Mouse (Mus musculus): ENCODE results near the gene Suz12. TPM values are rescaled to one million over a fixed set of nuclear protein-coding genes. Genes with fewer than 3 reads are reported as not detected.
"Not testable (repeated sequence)": the region's sequence is repeated elsewhere in the genome, so short reads cannot be mapped to it uniquely, and the experiment has no call there.

Gene Suz12
- polyA plus RNA-seq, 1 experiment from 2014 or later: 10.5 TPM

DNA sequence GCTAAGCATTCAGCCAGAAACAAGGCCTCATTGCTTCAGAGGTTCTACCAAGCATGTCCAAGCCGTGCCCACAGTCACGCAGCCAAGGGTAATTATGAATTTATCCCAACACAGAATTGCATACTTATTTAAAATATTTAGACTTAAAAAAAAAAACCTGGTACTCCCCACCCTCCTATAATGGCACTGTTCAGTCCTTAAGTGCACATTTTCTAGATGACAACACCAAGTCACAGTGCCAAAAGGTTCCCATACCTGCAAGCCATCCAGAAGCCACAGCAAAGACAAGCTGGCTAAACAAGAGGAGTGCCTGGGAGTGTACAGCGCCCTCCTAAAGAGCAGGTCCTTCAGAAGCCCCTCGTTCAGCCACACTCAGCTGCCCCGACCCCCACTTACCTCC, 60.3 kb downstream of the Suz12 start:
- peaks cover 16% of the 10 kb centered on the region for H3K36me3 ChIP-seq
- H3K9ac ChIP-seq: no peak overlapping the region
- 92% methylated on average over 5 of the region's 5 CpGs for WGBS
- no peak for ATAC-seq (ENCODE audit: low FRiP score, low read depth)
- no peak overlapping the region for H3K27ac ChIP-seq (replicated peaks)
- no peaks in the 10 kb centered on the region for H3K9me3 ChIP-seq
- H3K27me3 ChIP-seq: no peaks in the 10 kb centered on the region
- no peaks in the 10 kb centered on the region for H3K4me1 ChIP-seq (replicated peaks)
- H3K4me3 ChIP-seq: no peak overlapping the region
- H3K4me2 ChIP-seq: no peak overlapping the region

DNA sequence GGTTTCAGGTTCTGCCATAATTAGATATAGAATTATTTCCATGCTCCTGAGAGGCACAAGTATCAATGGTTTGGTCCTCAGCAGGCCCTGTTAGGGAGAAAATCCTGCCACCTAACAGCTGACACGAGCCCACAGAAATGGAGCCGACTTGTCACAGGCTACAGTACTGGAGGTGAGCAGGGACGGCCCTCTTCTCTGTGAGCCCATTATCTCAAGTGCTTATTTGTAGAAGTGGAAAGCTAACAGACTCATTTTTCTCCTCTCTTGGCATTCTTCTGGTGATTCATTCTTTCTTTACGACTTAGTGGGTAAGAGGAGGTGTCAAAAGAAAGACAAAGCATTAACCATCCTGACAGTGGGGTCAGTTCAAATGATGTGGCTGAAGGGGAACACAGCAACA, 61.8 kb downstream of the Suz12 start:
- no peak overlapping the region for H3K4me2 ChIP-seq
- peaks cover 17% of the 10 kb centered on the region for H3K36me3 ChIP-seq
- H3K4me3 ChIP-seq: no peak overlapping the region
- H3K9me3 ChIP-seq: no peaks in the 10 kb centered on the region
- no peak overlapping the region for H3K27ac ChIP-seq (replicated peaks)
- H3K27me3 ChIP-seq: no peaks in the 10 kb centered on the region
- H3K4me1 ChIP-seq (replicated peaks): no peaks in the 10 kb centered on the region
- ATAC-seq (ENCODE audit: low FRiP score, low read depth): no peak
- no peak overlapping the region for H3K9ac ChIP-seq
- WGBS: 78% methylated on average over 4 of the region's 4 CpGs

DNA sequence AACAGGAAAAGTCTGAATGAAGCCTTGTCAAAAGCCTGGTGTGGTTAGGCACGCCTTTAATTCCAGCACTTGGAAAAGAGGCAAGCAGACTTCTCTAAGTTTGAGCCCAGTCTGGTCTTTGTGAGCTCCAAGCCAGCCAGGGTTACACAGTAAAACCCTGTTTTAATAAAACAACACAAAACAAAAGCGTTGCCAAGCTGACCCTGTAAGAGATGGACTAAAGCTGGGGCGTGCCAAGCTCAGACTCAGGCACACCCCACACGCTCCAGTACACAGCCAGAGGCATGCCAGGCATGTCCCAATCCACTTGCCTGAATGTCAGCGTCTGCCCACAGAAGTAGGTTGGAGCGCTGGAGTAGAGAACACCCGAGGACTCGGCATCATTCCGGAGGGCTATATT, 63.2 kb downstream of the Suz12 start:
- Histone ChIP-seq H3K27ac (replicated peaks) (no peak overlapping the region), H3K9me3 (no peaks in the 10 kb centered on the region), H3K36me3 (peaks cover 18% of the 10 kb centered on the region), H3K4me2 (no peak overlapping the region), H3K4me3 (no peak overlapping the region), H3K9ac (no peak overlapping the region), H3K27me3 (no peaks in the 10 kb centered on the region), H3K4me1 (replicated peaks) (no peaks in the 10 kb centered on the region)
- WGBS: 90% methylated on average over 9 of the region's 9 CpGs
- no peak for ATAC-seq (ENCODE audit: low FRiP score, low read depth)

DNA sequence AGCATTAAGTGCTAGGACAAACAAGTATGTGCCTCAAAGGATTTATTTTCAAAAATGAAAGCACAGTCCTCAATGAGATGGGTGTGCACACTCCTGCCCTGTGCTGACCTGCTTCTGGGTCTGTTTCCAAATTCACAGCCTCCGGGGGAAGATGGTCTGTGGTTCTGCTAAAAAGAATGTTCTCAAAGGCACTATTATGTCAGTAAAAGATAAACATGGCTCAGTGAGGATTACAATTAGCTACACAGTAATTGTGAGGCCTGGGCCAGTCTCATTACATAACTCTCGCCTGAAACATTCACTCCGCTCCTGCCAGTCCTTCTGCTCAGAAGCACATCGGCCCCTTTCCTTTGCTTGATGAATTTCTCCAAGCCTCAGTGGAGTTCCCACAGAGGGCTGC, 69.3 kb downstream of the Suz12 start:
- no peak for ATAC-seq (ENCODE audit: low FRiP score, low read depth)
- Histone ChIP-seq H3K4me1 (replicated peaks) (no peaks in the 10 kb centered on the region), H3K4me3 (no peak overlapping the region), H3K36me3 (peaks cover 19% of the 10 kb centered on the region), H3K4me2 (no peak overlapping the region), H3K9me3 (no peaks in the 10 kb centered on the region), H3K9ac (no peak overlapping the region), H3K27ac (replicated peaks) (no peak overlapping the region), H3K27me3 (no peaks in the 10 kb centered on the region)
- WGBS: 57% methylated on average over 4 of the region's 4 CpGs

DNA sequence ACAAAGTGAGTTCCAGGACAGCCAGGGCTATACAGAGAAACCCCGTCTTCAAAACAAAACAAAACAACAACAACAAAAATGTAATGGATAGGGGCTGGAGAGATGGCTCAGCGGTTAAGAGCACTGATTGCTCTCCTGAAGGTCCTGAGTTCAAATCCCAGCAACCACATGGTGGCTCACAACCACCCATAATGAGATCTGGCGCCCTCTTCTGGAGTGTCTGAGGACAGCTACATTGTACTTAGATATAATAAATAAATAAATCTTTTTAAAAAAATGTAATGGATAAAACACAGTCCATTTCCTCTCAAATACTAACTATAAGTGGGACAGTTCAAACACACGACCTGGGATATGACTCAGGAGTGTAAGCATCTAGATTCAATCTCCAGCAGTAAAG, 73.5 kb downstream of the Suz12 start:
- not testable (repeated sequence) for H3K9me3 ChIP-seq; H3K27me3 ChIP-seq; H3K4me1 ChIP-seq (replicated peaks); H3K36me3 ChIP-seq; H3K4me3 ChIP-seq; H3K4me2 ChIP-seq; H3K27ac ChIP-seq (replicated peaks); H3K9ac ChIP-seq; ATAC-seq (ENCODE audit: low FRiP score, low read depth)
- 83% methylated on average over 4 of the region's 4 CpGs for WGBS

DNA sequence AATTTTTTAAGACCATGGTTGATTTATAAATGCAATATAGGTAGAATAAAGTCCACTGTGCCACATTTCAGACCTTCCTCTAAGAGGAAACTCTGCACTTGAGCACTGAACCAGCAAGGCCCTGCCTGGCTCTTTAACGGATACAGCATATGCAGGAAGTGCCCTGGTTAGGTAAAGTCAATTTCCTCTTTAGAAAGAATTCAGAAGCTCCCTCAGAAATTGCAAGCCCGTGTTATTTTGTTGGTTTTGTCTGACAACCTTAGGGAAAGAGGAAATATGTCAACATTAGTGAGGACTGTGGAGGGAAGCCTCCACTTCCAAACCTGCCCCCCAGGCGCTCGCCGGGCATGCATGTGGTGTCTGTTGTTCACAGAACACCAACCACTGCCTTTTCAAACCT, 74.7 kb downstream of the Suz12 start:
- 91% methylated on average over 5 of the region's 5 CpGs for WGBS
- Histone ChIP-seq H3K4me3 (no peak overlapping the region), H3K4me2 (no peak overlapping the region), H3K36me3 (peaks cover 3% of the 10 kb centered on the region; the same call in 1 of the 2 replicates), H3K9ac (no peak overlapping the region), H3K9me3 (no peaks in the 10 kb centered on the region), H3K27me3 (no peaks in the 10 kb centered on the region), H3K27ac (replicated peaks) (no peak overlapping the region), H3K4me1 (replicated peaks) (no peaks in the 10 kb centered on the region)
- ATAC-seq (ENCODE audit: low FRiP score, low read depth): no peak

DNA sequence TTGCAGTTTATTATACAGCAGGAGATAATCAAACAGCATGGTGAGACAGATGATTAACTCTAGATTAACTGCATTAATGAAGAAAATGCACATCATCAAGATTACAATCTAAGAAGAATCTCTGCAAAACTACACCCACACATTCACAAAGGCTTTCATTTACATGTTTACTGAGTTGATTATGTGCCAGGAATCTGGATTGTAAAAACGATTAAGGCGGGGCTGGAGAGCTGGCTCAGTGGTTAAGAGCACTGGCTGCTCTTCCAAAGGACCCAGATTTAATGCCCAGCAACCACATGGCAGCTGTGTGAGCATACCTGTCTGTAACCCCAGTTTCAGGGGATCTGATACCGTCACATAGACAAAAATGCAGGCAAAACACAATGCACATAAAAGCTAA, 76.9 kb downstream of the Suz12 start:
- no peaks in the 10 kb centered on the region for H3K27me3 ChIP-seq
- no peaks in the 10 kb centered on the region for H3K4me1 ChIP-seq (replicated peaks)
- H3K9ac ChIP-seq: no peak overlapping the region
- no peaks in the 10 kb centered on the region for H3K9me3 ChIP-seq
- no peak for ATAC-seq (ENCODE audit: low FRiP score, low read depth)
- H3K4me3 ChIP-seq: no peak overlapping the region
- H3K4me2 ChIP-seq: no peak overlapping the region
- WGBS: 79% methylated on average over 3 of the region's 3 CpGs
- H3K27ac ChIP-seq (replicated peaks): no peak overlapping the region
- no peaks in the 10 kb centered on the region for H3K36me3 ChIP-seq

DNA sequence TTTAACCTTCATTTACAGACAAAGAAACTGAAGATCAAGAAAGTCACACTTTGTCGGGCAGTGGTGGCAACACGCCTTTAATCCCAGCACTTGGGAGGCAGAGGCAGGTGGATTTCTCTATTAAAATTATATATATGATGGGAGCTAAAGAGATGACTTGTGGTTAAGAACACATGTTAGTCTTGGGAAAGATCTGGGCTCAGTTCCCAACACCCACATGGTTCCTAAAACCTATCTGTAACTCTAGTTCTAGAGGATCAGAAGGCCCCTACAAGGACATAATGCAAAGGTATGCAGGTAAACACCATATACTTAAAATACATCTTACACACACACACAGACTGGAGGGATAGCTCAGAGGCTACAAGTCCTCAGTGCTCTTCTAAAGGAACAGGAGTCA, 78.1 kb downstream of the Suz12 start:
- H3K36me3 ChIP-seq: no peaks in the 10 kb centered on the region
- H3K9me3 ChIP-seq: no peaks in the 10 kb centered on the region
- H3K4me1 ChIP-seq (replicated peaks): no peaks in the 10 kb centered on the region
- no peak overlapping the region for H3K9ac ChIP-seq
- WGBS: 93% methylated on average over 2 of the region's 2 CpGs
- no peak overlapping the region for H3K4me2 ChIP-seq
- no peak for ATAC-seq (ENCODE audit: low FRiP score, low read depth)
- no peak overlapping the region for H3K27ac ChIP-seq (replicated peaks)
- no peak overlapping the region for H3K4me3 ChIP-seq
- no peaks in the 10 kb centered on the region for H3K27me3 ChIP-seq

DNA sequence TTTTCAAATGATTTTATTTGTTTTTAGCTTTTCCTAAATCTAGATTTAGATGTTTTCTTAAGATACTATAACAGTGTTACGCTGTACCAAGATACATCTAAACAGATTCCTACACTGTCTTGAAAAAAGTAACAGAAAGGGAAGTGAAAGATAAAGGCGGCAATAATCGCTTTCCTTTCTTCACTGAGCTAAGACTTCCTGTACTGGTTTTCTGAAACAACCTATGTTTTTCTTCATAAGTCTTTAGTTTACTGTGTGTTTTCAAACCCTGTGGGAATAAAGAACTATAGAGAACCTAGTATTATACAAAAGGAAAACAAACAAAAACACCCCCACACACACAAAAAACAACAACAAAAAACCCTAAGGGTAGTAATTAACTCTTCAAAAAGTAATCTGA, 79.5 kb downstream of the Suz12 start:
- 91% methylated on average over 3 of the region's 3 CpGs for WGBS
- Histone ChIP-seq H3K9ac (no peak overlapping the region), H3K27me3 (no peaks in the 10 kb centered on the region), H3K9me3 (no peaks in the 10 kb centered on the region), H3K4me3 (no peak overlapping the region), H3K4me2 (no peak overlapping the region), H3K27ac (replicated peaks) (no peak overlapping the region), H3K36me3 (no peaks in the 10 kb centered on the region), H3K4me1 (replicated peaks) (no peaks in the 10 kb centered on the region)
- ATAC-seq (ENCODE audit: low FRiP score, low read depth): no peak

DNA sequence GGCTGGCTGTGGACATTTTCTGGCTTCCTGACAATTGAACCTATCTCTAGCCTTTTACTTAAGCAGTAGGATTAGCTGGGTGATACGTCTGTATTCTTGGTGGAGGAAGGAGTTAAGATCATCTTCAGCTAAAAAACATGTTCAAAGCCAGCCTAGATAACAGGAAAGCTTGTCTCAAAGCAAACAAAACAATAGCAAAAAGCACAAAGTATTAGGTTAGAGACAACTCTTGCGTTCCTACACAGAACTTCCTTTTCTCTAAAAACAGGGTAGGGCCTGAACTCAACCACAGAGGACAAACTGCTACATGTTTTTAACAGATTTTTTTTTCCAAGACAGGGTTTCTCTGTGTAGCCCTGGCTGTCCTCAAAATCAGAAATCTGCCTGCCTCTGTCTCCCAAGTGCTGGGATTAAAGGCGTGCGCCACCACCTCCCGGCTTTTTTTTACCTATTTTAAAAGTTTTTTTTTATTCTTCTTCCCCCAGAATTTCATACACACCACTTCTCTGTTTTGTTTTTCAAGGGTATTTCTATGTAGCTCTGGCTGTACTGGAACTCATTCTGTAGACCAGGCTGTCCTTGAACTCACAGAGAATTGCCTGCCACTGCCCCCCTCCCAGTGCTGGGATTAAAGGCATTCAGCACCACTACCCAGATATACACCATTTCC, 82.8 kb downstream of the Suz12 start:
- H3K9me3 ChIP-seq: no peaks in the 10 kb centered on the region
- no peak for ATAC-seq (ENCODE audit: low FRiP score, low read depth)
- H3K9ac ChIP-seq: no peak overlapping the region
- H3K27ac ChIP-seq (replicated peaks): no peak overlapping the region
- H3K27me3 ChIP-seq: no peaks in the 10 kb centered on the region
- no peak overlapping the region for H3K4me2 ChIP-seq
- WGBS: 97% methylated on average over 5 of the region's 5 CpGs
- no peak overlapping the region for H3K4me3 ChIP-seq
- H3K36me3 ChIP-seq: no peaks in the 10 kb centered on the region
- peaks cover 10% of the 10 kb centered on the region for H3K4me1 ChIP-seq (replicated peaks)

DNA sequence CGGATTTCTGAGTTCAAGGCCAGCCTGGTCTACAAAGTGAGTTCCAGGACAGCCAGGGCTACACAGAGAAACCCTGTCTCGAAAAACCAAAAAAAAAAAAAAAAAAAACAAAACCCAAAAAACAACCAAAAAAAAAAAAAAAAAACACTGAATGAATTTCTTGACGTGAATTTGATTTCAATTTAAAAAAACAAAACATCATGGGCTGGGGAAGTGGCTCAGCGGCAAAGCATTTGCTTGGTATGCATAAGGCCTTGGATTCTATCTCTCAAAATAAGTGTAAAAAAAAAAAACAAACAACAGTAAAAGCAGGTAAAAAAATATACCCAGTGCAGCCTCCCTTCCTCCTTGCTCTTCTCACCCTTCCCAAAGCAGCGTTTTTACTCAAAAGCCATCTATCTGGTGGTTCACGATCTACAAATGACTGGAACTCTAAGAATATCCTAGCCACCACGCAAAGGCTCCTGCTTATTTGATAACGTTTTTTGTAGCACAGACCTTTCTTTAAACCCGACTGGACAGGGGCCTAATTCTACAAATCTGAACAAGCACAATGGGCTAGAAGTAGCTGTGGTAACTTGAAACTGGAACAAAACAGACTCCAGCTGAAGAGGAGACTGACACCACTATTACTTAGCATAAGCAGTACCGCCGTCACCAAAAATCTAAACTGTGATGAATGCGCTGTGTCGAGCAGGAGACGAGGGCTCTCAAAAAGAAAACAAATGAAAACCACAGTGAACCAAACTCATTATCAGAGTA, 85.1 kb downstream of the Suz12 start:
- no peak overlapping the region for H3K4me2 ChIP-seq
- ATAC-seq (ENCODE audit: low FRiP score, low read depth): no peak
- H3K9ac ChIP-seq: no peak overlapping the region
- WGBS: 76% methylated on average over 14 of the region's 14 CpGs
- no peaks in the 10 kb centered on the region for H3K27me3 ChIP-seq
- no peak overlapping the region for H3K4me3 ChIP-seq
- no peaks in the 10 kb centered on the region for H3K9me3 ChIP-seq
- H3K36me3 ChIP-seq: no peaks in the 10 kb centered on the region
- no peak overlapping the region for H3K27ac ChIP-seq (replicated peaks)
- peaks cover 16% of the 10 kb centered on the region for H3K4me1 ChIP-seq (replicated peaks)

DNA sequence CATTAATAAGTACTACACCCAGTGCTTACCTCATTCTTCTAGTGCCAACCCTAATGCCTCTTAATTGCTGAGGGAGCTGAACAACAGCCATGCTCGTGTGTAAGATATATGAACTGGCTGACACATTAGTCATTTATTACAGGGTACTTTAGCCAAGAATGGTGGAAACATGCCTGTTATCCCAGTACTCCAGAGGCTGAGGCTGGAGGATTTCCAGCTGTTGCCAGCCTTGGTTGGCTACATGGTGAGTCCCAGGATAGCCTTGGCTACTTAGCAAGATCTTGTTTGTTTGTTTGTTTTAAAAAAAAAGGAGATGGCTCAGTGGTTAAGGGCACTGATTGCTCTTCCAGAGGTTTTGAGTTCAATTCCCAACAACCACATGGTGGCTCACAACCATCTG, 85.9 kb downstream of the Suz12 start:
- H3K27ac ChIP-seq (replicated peaks): no peak overlapping the region
- H3K36me3 ChIP-seq: no peaks in the 10 kb centered on the region
- no peak overlapping the region for H3K4me3 ChIP-seq
- peaks cover 16% of the 10 kb centered on the region for H3K4me1 ChIP-seq (replicated peaks)
- H3K9me3 ChIP-seq: no peaks in the 10 kb centered on the region
- H3K9ac ChIP-seq: no peak overlapping the region
- H3K27me3 ChIP-seq: no peaks in the 10 kb centered on the region
- no peak overlapping the region for H3K4me2 ChIP-seq
- ATAC-seq (ENCODE audit: low FRiP score, low read depth): no peak
- 49% methylated on average over 1 of the region's 1 CpGs for WGBS

DNA sequence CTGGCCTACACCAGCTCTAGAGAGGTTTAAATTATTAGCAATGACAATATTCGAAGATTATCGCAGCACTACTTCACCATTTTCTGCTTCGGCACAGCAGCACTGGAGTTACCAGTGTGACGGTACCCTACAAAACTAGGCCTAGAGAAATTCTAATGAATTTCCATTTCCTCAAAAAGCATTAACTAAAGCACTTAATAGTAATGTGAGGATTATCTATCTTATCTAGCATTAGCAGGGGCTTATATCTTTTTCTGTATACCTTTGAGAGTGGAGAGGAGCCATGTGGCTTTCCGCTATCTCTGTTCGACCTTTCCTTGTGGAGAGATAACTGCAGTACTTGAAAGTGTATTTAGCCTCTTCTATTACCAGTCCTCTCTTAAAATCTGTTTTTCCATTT, 86.8 kb downstream of the Suz12 start:
- no peaks in the 10 kb centered on the region for H3K27me3 ChIP-seq
- H3K4me2 ChIP-seq: peak overlapping the region; percentile 67
- H3K36me3 ChIP-seq: no peaks in the 10 kb centered on the region
- WGBS: 70% methylated on average over 6 of the region's 6 CpGs
- H3K9me3 ChIP-seq: no peaks in the 10 kb centered on the region
- peak overlapping the region; percentile 67 for H3K4me3 ChIP-seq
- no peak overlapping the region for H3K9ac ChIP-seq
- no peak overlapping the region for H3K27ac ChIP-seq (replicated peaks)
- peaks cover 16% of the 10 kb centered on the region for H3K4me1 ChIP-seq (replicated peaks)
- no peak for ATAC-seq (ENCODE audit: low FRiP score, low read depth)
